Mouse (Mus musculus) bone marrow macrophage, adult 2 months (primary cell): ENCODE results near the gene Mblac2.

Experiments
- CTCF ChIP-seq: IDR thresholded peaks from 2 replicates; pipeline ENCODE4 v1.5.1; 2012; ENCODE audit warnings: low read depth, mild to moderate bottlenecking, low read length, moderate library complexity
- POLR2A ChIP-seq: IDR thresholded peaks from 2 replicates; pipeline ENCODE4 v1.6.1; 2012; ENCODE audit warnings: mild to moderate bottlenecking, low read depth, low read length, borderline replicate concordance

- TF ChIP-seq POLR2A (no peak), CTCF (no peak)
Measured at GRCm38 (mm10) chr13:81740898-81741297, 29.8 kb downstream of the Mblac2 start.
